25 mouse cellular contexts compared by ENCODE assay signal in the genomic region with DNA sequence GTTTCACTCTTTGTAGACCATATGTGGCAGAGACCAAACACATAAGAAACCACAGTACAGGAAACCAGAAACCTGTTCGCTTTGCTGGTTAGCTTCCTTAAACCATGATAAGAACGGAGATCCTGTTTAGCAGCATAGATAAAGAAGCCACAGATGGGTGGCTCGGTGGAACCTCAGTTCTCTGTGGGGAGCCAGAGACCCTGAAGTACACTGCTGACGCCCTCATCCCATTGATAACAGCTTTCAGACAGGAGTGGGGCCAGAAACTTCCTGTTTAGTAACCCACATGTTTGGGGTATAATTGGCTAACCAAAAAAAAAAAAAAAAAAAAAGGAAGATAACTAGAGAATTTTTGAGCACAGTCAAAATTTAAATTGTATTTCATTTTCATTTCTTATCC.
DNase-seq lines count a peak whose midpoint lies in the region; ATAC-seq and TF ChIP-seq lines count a peak whose summit lies in the region.
"Had no signal": no experiment of that assay in that cellular context is flagged by ENCODE, and none has a peak within 500 bp of the region (broad histone marks: within the 10 kb centered on the region; RNA-seq: fewer than 3 reads in every experiment).

No protein-coding gene starts in this region.

- no peak overlapping the region for H3K4me3 ChIP-seq in liver, embryonic 13.5 days (replicated peaks)
- H3K4me3 ChIP-seq in olfactory bulb, adult 2 months (ENCODE audit: insufficient read depth, low read depth, low read length) = no peak overlapping the region
- H3K4me3 ChIP-seq in hindbrain, postnatal 0 days (ENCODE audit: low read length) = no peak overlapping the region
- H3K4me3 ChIP-seq: forebrain, embryonic 12.5 days; intestine, embryonic 15.5 days; liver, embryonic 15.5 days; lung, embryonic 15.5 days; neural tube, embryonic 15.5 days had no signal

- no peak overlapping the region for H3K4me2 ChIP-seq in liver, embryonic 13.5 days
- H3K4me2 ChIP-seq in hindbrain, postnatal 0 days (ENCODE audit: low read depth, low read length) = no peak overlapping the region
- H3K4me2 ChIP-seq: forebrain, embryonic 12.5 days; intestine, embryonic 15.5 days; liver, embryonic 15.5 days; lung, embryonic 15.5 days; neural tube, embryonic 15.5 days had no signal

- H3K36me3 ChIP-seq in liver, embryonic 13.5 days = no peaks in the 10 kb centered on the region
- H3K36me3 ChIP-seq in hindbrain, postnatal 0 days (ENCODE audit: insufficient read depth, low read length) = no peaks in the 10 kb centered on the region
- H3K36me3 ChIP-seq: forebrain, embryonic 12.5 days; liver, embryonic 15.5 days had no signal

- no peak for TF ChIP-seq CTCF in olfactory bulb, adult 2 months (IDR thresholded peaks at IDR 0.05; ENCODE audit: insufficient read depth, low read depth, low read length)
- no peak for TF ChIP-seq CTCF in hindbrain, postnatal 0 days (IDR thresholded peaks at IDR 0.05; ENCODE audit: low read depth)

- no peak overlapping the region for H3K9ac ChIP-seq in liver, embryonic 13.5 days
- no peak overlapping the region for H3K9ac ChIP-seq in hindbrain, postnatal 0 days (replicated peaks; ENCODE audit: low read length)
- H3K9ac ChIP-seq: forebrain, embryonic 12.5 days; forebrain, postnatal 0 days; intestine, embryonic 15.5 days; liver, embryonic 15.5 days; lung, embryonic 15.5 days; neural tube, embryonic 15.5 days had no signal

- DNase-seq in liver, embryonic 13.5 days = no peak
- DNase-seq in liver (no peak), MEL-GATA-1-ER (ENCODE audit: extremely low read depth, low read depth) (peak; percentile 43)
- DNase-seq in cerebellum, postnatal 4 days (ENCODE audit: low spot score in 2 of 2) = no peak
- DNase-seq in hindbrain, postnatal 0 days (ENCODE audit: low spot score) = no peak
- DNase-seq: adrenal gland, adult 8-10 months; forebrain, postnatal 0 days; gastrocnemius, postnatal 10 days; heart, postnatal 14 days; kidney, adult 2 months; kidney, postnatal 4 days; layer of hippocampus, postnatal 36 days; left cerebral cortex, postnatal 4 days; midbrain, embryonic 14.5 days; thymus, postnatal 4 days had no signal

- TF ChIP-seq POLR2A in olfactory bulb, adult 2 months (IDR thresholded peaks at IDR 0.05; ENCODE audit: insufficient read depth, low read depth, low read length) = no peak

- ATAC-seq in liver, embryonic 13.5 days (ENCODE audit: low read depth) = peak; percentile 43; the same call in 1 of the 2 replicates
- ATAC-seq in hematopoietic stem cell, adult 5-6 weeks (replicated peaks in 1 of 2; ENCODE audit: insufficient read depth in 1 of 2, low FRiP score in 2 of 2, low TSS enrichment in 1 of 2, low read depth in 1 of 2, poor library complexity in 2 of 2, severe bottlenecking in 2 of 2) = peak; percentile 97
- no peak for ATAC-seq in hindbrain, postnatal 0 days
- ATAC-seq: activated CD4-positive, CD25-positive, alpha-beta regulatory T cell, adult 4 months; forebrain, postnatal 0 days; hindbrain, embryonic 16.5 days; intestine, embryonic 15.5 days had no signal

- H3K4me1 ChIP-seq in liver, embryonic 13.5 days (replicated peaks) = peaks cover 6% of the 10 kb centered on the region
- H3K4me1 ChIP-seq in olfactory bulb, adult 2 months (ENCODE audit: control insufficient read depth, insufficient read depth, low read length) = peaks cover 27% of the 10 kb centered on the region
- 0 out of 2 replicates have a peak, but pooled peaks cover 8% of the 10 kb centered on the region for H3K4me1 ChIP-seq in hindbrain, postnatal 0 days (ENCODE audit: insufficient read depth, low read length)
- H3K4me1 ChIP-seq: intestine, embryonic 15.5 days had no signal

- no peaks in the 10 kb centered on the region for H3K27me3 ChIP-seq in liver, embryonic 13.5 days
- no peaks in the 10 kb centered on the region for H3K27me3 ChIP-seq in hindbrain, postnatal 0 days (ENCODE audit: insufficient read depth, low read length)
- H3K27me3 ChIP-seq: forebrain, embryonic 12.5 days; intestine, embryonic 15.5 days; liver, embryonic 15.5 days; lung, embryonic 15.5 days; neural tube, embryonic 15.5 days had no signal

- H3K9me3 ChIP-seq in liver, embryonic 13.5 days (replicated peaks) = no peaks in the 10 kb centered on the region
- H3K9me3 ChIP-seq in hindbrain, postnatal 0 days (ENCODE audit: low read length) = no peaks in the 10 kb centered on the region
- H3K9me3 ChIP-seq: forebrain, embryonic 12.5 days; intestine, embryonic 15.5 days; liver, embryonic 15.5 days; lung, embryonic 15.5 days; neural tube, embryonic 15.5 days had no signal

- H3K27ac ChIP-seq in liver, embryonic 13.5 days = no peak overlapping the region
- peak overlapping the region; percentile 51 for H3K27ac ChIP-seq in olfactory bulb, adult 2 months (ENCODE audit: insufficient read depth, low read depth, low read length)
- no peak overlapping the region for H3K27ac ChIP-seq in hindbrain, postnatal 0 days
- H3K27ac ChIP-seq: forebrain, embryonic 12.5 days; intestine, embryonic 15.5 days; kidney, postnatal 0 days; liver, embryonic 15.5 days; lung, embryonic 15.5 days; neural tube, embryonic 15.5 days had no signal

- WGBS in liver, embryonic 13.5 days (ENCODE audit: insufficient replicate concordance) = 5% methylated on average over 4 of the region's 4 CpGs
- 48% methylated on average over 4 of the region's 4 CpGs for WGBS in olfactory bulb, adult 2 months
- WGBS in hindbrain, postnatal 0 days = 59% methylated on average over 4 of the region's 4 CpGs
